Mouse (Mus musculus) heart, embryonic 12.5 days (tissue): ENCODE data around the gene Chrnb4. TPM values are rescaled to one million over a fixed set of nuclear protein-coding genes. Genes with fewer than 3 reads are reported as not detected.

Experiments used
- ATAC-seq: fragments of 200-750 bp; cut with Nextera tagmentation; 2 replicates; pipeline ENCODE4 v1.8.0; 2017; ENCODE audit warnings: moderate TSS enrichment, moderate library complexity; ENCODE audit not compliant: insufficient number of reproducible peaks, low FRiP score
- H3K27ac ChIP-seq: fragments of 300-500 bp; sonication (generic); 2 replicates; pipeline ENCODE4 v1.5.1; 2016; ENCODE audit warnings: mild to moderate bottlenecking, moderate library complexity; ENCODE audit not compliant: poor library complexity, severe bottlenecking
- H3K27me3 ChIP-seq: fragments of 300-500 bp; sonication (generic); replicated peaks from 2 replicates; pipeline ENCODE4 v1.6.1; 2016; ENCODE audit warnings: mild to moderate bottlenecking, moderate library complexity
- H3K36me3 ChIP-seq: fragments of 300-500 bp; sonication (generic); 2 replicates; pipeline ENCODE4 v1.6.1; 2016; ENCODE audit warnings: mild to moderate bottlenecking, moderate library complexity
- H3K4me1 ChIP-seq: fragments of 300-500 bp; sonication (generic); replicated peaks from 2 replicates; pipeline ENCODE4 v1.6.1; 2016; ENCODE audit warnings: mild to moderate bottlenecking
- H3K4me2 ChIP-seq: fragments of 300-500 bp; sonication (generic); 2 replicates; pipeline ENCODE4 v1.6.1; 2016; ENCODE audit warnings: mild to moderate bottlenecking, moderate library complexity
- H3K4me3 ChIP-seq: fragments of 300-500 bp; sonication (generic); 2 replicates; pipeline ENCODE4 v1.5.1; 2016; ENCODE audit warnings: mild to moderate bottlenecking
- H3K9ac ChIP-seq: fragments of 300-500 bp; sonication (generic); 2 replicates; pipeline ENCODE4 v1.6.1; 2016; ENCODE audit warnings: mild to moderate bottlenecking, moderate library complexity
- H3K9me3 ChIP-seq: fragments of 300-500 bp; sonication (generic); replicated peaks from 2 replicates; pipeline ENCODE4 v1.6.1; 2016; ENCODE audit warnings: mild to moderate bottlenecking, moderate library complexity
- WGBS: fragments of 180-500 bp; shearing (Covaris S2); methylation state at CpG from one replicate; pipeline ENCODE4 v1.1.7; 2016; 5-methylcytosine and 5-hydroxymethylcytosine counted together
- polyA plus RNA-seq: library from polyadenylated mRNA; unstranded; fragments of >200 nt; fragmentation: Nextera tagmentation; extraction: Ambion mirVana; gene quantifications from 2 replicates; pipeline ENCODE4 v1.2.1, GENCODE M21; 2016

Gene Chrnb4
- polyA plus RNA-seq, 1 experiment from 2014 or later = 0.47 TPM

DNA sequence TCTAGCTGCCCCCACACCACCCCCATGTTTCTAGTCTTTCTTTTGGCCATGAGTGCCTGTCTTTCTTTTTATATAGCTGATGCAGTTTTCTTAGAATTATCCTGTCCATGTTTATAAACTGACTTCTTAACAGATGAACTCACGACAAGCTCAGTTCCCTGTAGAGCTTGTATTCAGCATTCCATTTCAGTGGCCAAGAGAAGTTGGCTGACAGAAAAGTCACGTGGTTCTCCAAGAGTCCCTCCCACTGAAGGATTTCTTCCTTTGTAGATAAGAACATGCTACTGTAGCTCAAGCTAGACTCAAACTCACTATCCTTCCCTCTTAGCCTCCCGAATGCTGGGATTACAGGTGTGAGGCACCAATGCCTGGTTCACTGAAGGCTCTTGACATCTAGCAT, 31.7 kb downstream of the Chrnb4 start:
- Histone ChIP-seq H3K4me3 (no peak overlapping the region), H3K36me3 (no peaks in the 10 kb centered on the region), H3K4me2 (no peak overlapping the region), H3K27me3 (no peaks in the 10 kb centered on the region), H3K4me1 (no peaks in the 10 kb centered on the region), H3K9me3 (no peaks in the 10 kb centered on the region), H3K27ac (no peak overlapping the region), H3K9ac (no peak overlapping the region)
- no peak for ATAC-seq
- 53% methylated on average over 3 of the region's 3 CpGs for WGBS

DNA sequence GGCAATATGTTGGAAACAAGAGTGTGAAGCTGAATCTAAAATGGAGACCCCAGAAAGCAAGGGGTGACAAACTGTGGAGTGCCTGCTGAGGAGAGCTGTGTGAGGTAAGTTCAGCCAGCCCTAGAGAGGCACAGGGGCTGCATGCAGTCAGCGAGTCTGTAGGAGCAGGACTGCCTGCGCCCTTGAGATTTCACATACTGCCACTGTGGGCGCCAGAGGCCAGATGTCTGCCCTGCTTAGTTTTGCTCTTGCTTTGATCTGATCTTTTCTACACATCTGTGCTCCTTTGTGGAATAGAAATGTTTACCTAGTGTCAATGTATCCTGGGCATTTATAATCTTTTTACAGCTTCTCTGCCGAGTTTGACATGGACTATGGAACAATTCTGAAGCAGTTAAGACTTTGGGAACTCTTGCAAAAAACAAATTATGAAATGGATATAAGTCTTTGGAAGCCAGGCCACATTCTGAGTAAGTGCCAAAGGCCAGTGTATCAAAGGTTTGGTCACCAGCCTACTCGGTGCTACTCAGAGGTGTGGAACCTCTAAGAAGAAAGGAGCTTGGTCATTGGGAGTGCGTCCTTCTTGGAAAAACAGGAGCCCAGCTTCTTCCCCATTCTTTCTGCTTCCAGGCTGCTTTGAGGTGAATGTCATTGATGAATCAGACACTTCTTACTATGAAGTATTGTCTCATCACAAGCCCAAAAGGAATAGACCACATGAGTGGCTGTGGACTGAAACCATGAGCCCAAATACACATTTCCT, 37.8 kb downstream of the Chrnb4 start:
- H3K4me1 ChIP-seq = no peaks in the 10 kb centered on the region
- no peaks in the 10 kb centered on the region for H3K9me3 ChIP-seq
- no peak overlapping the region for H3K27ac ChIP-seq
- H3K9ac ChIP-seq = no peak overlapping the region
- no peaks in the 10 kb centered on the region for H3K27me3 ChIP-seq
- ATAC-seq = no peak
- 42% methylated on average over 6 of the region's 6 CpGs for WGBS
- H3K4me3 ChIP-seq = no peak overlapping the region
- H3K4me2 ChIP-seq = no peak overlapping the region
- H3K36me3 ChIP-seq = no peaks in the 10 kb centered on the region

DNA sequence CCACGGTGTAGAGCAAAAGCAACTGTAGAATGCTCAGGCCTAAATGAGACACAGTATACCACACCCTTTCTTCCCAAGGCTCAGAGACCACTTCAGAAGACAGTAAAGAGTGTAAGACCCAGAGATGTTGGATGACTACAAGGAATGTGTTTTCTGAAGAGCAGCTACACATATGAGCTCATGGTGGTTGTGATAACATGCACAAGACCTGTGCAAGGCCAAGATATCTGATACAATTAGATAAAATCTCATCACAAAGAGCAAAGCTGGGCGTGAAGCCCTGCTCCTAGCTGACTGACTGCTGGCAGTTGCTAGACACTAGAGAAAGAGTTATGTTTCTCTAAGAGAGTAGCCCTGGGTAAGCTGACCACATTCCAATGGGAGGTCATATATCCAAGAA, 38.9 kb downstream of the Chrnb4 start:
- no peak overlapping the region for H3K9ac ChIP-seq
- 72% methylated on average over 2 of the region's 2 CpGs for WGBS

DNA sequence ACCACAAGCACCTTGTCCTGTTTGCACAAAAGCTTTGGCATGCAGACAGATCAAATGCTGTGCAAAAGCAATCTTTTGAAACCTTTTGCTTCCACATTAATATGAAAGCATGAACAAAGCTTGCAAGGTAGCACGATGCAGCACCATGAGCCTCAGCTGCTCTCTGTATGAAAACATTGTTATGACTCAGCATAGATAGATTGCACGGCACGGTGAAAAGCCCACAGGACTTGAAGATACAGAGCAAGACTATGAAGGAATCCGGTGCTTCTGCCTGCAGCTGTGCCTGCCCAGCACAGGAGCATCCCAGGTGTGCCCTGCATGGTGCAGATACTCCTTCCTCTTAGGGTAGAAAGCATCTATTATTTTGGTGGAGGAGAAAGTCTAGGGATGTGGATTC, 45.0 kb downstream of the Chrnb4 start:
- no peak overlapping the region for H3K4me2 ChIP-seq
- H3K27me3 ChIP-seq = peaks cover 6% of the 10 kb centered on the region; the same call in 1 of the 2 replicates
- no peaks in the 10 kb centered on the region for H3K9me3 ChIP-seq
- WGBS = 72% methylated on average over 4 of the region's 4 CpGs
- H3K4me1 ChIP-seq = no peaks in the 10 kb centered on the region
- no peak overlapping the region for H3K27ac ChIP-seq
- no peak overlapping the region for H3K9ac ChIP-seq
- no peak overlapping the region for H3K4me3 ChIP-seq
- no peak for ATAC-seq
- H3K36me3 ChIP-seq = no peaks in the 10 kb centered on the region

More for the DNA sequence above, 38.9 kb downstream of the Chrnb4 start:
- Histone ChIP-seq H3K4me3 (no peak overlapping the region), H3K9me3 (no peaks in the 10 kb centered on the region), H3K36me3 (no peaks in the 10 kb centered on the region), H3K4me2 (no peak overlapping the region), H3K27me3 (no peaks in the 10 kb centered on the region), H3K4me1 (no peaks in the 10 kb centered on the region), H3K27ac (no peak overlapping the region)
- no peak for ATAC-seq

DNA sequence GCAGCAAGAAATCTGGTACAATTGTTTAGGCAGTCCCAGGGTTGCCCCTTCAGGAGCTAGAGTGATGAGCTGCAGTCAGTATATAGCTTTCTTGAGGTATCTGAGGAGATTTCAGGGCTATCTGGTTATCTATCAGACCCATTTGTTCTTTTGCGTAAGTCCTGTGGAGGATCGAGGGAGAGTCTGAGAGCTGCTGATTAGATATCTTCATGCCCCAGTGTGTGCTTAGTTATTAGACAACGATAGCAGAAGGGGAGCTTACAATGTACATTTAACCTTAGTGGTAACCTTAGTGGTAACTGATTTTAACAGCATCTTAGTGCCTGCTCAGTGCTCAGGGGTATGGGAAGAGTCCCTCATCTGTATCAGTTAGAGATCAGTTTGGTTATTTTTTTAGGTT, 52.9 kb downstream of the Chrnb4 start:
- Histone ChIP-seq H3K4me3 (no peak overlapping the region), H3K4me2 (no peak overlapping the region), H3K4me1 (no peaks in the 10 kb centered on the region), H3K9ac (no peak overlapping the region), H3K36me3 (no peaks in the 10 kb centered on the region), H3K27ac (no peak overlapping the region), H3K9me3 (no peaks in the 10 kb centered on the region), H3K27me3 (no peaks in the 10 kb centered on the region)
- no peak for ATAC-seq
- 26% methylated on average over 3 of the region's 3 CpGs for WGBS

DNA sequence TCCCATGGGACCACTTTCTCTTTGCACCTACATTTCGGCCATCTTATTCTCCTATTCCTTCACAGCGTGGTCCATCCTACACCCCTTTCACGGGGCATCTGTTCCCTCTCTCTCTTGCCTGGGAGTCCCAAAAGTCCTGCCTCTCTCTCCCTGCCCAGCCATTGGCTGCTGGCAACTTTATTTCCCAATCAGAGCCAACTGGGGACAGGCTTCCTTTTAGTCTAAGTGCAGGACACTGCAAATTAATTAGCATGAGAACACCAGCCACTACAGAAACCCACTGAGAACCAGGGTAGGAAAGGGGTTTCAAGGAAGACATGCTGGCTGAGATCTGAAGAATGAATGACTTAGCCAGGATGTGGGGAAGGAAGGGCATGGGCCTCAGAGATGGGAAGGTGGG, 54.2 kb downstream of the Chrnb4 start:
- no peaks in the 10 kb centered on the region for H3K36me3 ChIP-seq
- H3K4me2 ChIP-seq = no peak overlapping the region
- no peaks in the 10 kb centered on the region for H3K4me1 ChIP-seq
- no peak overlapping the region for H3K9ac ChIP-seq
- no peaks in the 10 kb centered on the region for H3K9me3 ChIP-seq
- no peak overlapping the region for H3K4me3 ChIP-seq
- no peak overlapping the region for H3K27ac ChIP-seq
- no peaks in the 10 kb centered on the region for H3K27me3 ChIP-seq
- ATAC-seq = no peak
- WGBS = 53% methylated on average over 3 of the region's 3 CpGs

DNA sequence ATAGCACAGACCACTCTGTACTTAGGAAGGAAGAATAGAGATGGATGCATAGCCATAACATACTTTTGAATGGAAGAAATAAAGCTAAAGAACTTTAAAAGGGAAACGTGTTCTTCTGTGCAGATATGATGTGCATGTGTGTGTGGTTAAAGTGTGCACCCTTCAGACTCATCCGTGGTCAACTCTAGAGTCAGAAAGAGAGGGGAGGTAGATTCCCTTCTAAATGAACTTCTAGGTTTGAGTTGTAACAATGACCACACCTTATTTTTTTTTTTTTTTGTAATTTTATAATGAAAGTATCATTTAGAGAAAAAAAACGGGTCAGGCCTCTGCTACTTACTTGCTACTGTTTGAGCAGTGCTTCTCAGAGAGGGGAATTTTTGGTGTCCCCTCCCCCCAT, 58.2 kb downstream of the Chrnb4 start:
- Histone ChIP-seq H3K4me3 (no peak overlapping the region), H3K36me3 (no peaks in the 10 kb centered on the region), H3K9ac (no peak overlapping the region), H3K27me3 (no peaks in the 10 kb centered on the region), H3K4me1 (no peaks in the 10 kb centered on the region), H3K9me3 (no peaks in the 10 kb centered on the region), H3K4me2 (no peak overlapping the region), H3K27ac (no peak overlapping the region)
- ATAC-seq = no peak
- WGBS = 70% methylated on average over 3 of the region's 3 CpGs

DNA sequence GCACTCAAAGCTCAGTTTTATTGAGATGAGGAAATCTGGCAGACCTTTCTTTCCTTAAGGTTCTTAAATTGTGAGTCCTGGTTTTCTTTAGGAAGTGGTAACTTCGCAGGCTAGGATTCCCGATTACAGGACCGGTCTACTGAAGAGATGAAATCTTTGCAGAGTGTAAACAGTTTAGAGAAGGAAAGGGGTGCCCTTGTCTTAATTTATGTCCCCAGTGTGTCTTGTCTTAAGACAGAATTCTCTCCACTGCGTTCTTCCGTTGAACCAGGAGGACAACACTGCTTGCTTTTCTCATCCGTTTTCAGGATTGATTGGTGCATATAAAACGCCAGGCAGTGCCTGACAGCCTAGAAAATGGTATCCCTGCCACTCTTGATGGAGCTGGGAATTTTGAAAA, 66.2 kb downstream of the Chrnb4 start:
- no peak for ATAC-seq
- no peak overlapping the region for H3K27ac ChIP-seq
- H3K9ac ChIP-seq = no peak overlapping the region
- WGBS = 8% methylated on average over 7 of the region's 7 CpGs
- 0 out of 2 replicates have a peak, but pooled peaks cover 6% of the 10 kb centered on the region for H3K4me1 ChIP-seq
- H3K9me3 ChIP-seq = no peaks in the 10 kb centered on the region
- no peaks in the 10 kb centered on the region for H3K36me3 ChIP-seq
- peak overlapping the region; percentile 58 for H3K4me3 ChIP-seq
- peak overlapping the region; percentile 80 for H3K4me2 ChIP-seq
- H3K27me3 ChIP-seq = peaks cover 44% of the 10 kb centered on the region

DNA sequence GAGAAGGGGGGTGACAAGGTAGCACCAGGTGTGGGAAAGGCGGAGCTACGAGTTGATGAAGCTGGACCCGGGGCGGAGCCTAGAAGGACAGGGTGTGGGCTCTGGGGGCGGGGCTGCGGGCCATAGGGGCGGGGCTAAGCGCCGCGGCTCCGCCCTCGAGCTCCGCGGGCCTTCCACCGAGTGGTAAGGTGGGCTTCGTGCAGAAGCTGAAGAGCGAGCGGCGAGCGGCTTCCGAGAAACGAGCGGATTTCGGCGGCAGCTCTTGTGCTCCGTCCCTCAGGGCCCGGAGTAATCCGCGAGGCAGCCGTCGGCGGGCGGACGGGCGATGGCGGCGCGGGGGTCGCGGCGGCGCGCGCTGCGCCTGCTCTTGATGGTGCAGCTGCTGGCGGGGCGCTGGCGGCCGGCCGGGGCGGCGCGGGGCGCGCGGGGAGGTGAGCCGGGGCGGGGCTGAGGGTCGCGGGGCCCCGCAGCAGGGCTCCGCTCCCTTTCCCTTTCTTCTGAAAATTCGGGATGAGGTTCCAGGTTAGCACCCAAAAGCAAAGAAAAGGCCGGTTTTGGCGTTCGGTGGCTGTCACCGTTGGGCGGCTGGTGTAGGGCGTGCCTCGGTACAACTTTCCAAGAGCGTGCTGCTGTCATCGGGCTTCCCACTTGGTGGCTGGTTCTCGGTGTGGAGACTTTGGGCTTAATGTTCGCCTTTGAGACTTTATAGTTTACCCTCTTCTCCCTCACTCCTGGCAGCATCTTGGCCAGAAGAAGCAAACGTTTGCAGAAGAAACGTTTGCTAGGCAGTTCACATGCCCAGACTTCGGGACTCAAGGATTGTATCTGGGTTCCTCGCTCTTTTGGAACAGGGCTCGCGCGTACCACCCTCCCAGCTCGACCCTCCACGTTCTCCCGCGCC, 67.0 kb downstream of the Chrnb4 start:
- peak; percentile 57; the same call in 1 of the 2 replicates for ATAC-seq

DNA sequence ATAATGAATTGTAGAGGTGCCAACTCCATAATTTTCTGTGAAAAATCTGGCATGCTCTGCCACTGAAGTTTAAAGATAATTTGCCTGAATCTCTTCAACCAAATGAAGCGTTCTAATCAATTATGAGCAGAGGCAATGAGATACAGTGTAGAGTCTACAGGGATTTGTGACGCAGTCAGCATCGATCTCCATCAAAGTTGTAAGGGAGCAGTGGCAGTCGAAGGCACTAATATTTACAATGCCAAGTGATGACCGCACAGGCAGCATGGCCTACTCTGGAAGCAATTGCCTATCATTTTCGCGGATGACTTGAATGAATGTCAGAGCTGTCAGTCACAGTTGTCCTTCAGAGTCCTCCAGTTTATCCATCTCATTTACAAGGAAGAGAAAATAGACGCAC, 67.9 kb downstream of the Chrnb4 start, which contains the start of gene Chrna5:
Chrna5 (plus strand) TSS at position 207 of the 400 bp plus-strand sequence.
- Histone ChIP-seq H3K27ac (no peak within 1 kb of the TSS), H3K36me3 (no peaks in the 10 kb centered on the region), H3K4me2 (peak within 1 kb of the TSS; percentile 80), H3K27me3 (peaks cover 47% of the 10 kb centered on the region), H3K4me3 (peak within 1 kb of the TSS; percentile 58), H3K9me3 (no peaks in the 10 kb centered on the region), H3K4me1 (0 out of 2 replicates have a peak, but pooled peaks cover 6% of the 10 kb centered on the region), H3K9ac (peak within 1 kb of the TSS; percentile 43; the same call in 1 of the 2 replicates)
- WGBS = 67% methylated on average over 8 of the region's 8 CpGs
- ATAC-seq = no peak

More for the DNA sequence above, 67.0 kb downstream of the Chrnb4 start:
- under 1% methylated on average over 84 of the region's 85 CpGs for WGBS
- Histone ChIP-seq H3K9ac (peak overlapping the region; percentile 43; the same call in 1 of the 2 replicates), H3K9me3 (no peaks in the 10 kb centered on the region), H3K4me1 (0 out of 2 replicates have a peak, but pooled peaks cover 6% of the 10 kb centered on the region), H3K36me3 (no peaks in the 10 kb centered on the region), H3K27ac (no peak overlapping the region), H3K4me3 (peak overlapping the region; percentile 58), H3K27me3 (peaks cover 47% of the 10 kb centered on the region), H3K4me2 (peak overlapping the region; percentile 80)
